Mouse (Mus musculus): ENCODE data around the gene Kansl3.

The Kansl3 gene

DNA sequence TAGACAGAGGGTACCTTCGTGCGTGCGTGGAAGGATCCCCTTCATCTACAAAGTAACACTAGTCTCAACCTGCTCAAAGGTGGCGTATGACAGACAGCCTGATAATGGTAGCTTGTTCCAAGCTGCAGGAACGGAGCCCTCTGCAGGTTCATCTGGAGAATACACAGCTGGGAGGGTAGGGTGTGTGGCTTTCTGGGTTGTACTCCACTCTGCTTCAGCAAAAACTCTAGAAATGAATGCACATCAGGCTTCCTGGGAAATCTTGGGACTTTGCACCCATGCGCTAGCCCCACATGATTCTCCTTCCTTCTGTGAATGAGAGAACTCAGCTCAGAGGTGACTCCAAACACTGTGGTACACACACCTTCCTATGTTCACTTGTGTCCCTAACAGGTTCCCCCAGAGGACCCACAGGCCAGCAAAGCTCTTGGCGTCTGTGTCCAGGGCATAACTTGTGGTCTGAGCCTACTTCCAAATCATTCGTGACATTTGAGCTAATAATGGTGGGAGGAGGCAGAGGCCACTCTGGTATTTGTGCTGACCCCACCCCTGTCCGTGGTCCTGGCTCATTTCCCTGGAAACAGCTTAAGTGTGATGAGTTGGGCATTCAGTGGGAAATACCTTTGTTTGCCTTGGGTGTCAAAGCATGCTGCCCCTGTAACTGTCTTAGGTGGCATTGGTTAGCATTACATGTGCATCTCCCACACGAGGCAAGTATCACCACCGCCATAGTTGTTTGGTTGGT lies 47.0 kb downstream of the Kansl3 start:
- DNase-seq (ENCODE audit: low spot score in 2 of 2), result no peak

DNA sequence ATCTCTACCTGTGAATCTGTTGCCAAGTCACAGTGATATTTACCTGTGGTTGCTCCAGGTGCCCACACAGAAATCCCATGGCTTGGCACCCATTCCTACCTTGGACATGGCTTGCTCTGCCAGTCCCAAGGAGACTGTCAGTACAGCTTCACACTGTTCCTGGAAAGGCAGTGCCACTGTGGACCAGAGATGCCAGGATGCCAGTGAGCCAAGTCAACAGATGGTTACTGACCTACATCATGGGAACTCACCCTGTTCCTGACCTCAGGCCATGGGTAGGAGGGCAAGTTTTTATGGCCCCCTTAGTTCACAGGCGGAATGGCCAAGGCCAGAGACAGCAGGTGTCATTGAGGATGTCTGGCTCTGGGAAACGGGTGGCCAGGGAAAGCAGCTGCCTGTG lies 47.8 kb downstream of the Kansl3 start:
- no peak for DNase-seq (ENCODE audit: low spot score in 2 of 2)

- DNase-seq (ENCODE audit: low spot score in 2 of 2), result no peak
These were observed 53.2 kb downstream of the Kansl3 start for GRCm38 (mm10) chr1:36315776-36316100.

DNA sequence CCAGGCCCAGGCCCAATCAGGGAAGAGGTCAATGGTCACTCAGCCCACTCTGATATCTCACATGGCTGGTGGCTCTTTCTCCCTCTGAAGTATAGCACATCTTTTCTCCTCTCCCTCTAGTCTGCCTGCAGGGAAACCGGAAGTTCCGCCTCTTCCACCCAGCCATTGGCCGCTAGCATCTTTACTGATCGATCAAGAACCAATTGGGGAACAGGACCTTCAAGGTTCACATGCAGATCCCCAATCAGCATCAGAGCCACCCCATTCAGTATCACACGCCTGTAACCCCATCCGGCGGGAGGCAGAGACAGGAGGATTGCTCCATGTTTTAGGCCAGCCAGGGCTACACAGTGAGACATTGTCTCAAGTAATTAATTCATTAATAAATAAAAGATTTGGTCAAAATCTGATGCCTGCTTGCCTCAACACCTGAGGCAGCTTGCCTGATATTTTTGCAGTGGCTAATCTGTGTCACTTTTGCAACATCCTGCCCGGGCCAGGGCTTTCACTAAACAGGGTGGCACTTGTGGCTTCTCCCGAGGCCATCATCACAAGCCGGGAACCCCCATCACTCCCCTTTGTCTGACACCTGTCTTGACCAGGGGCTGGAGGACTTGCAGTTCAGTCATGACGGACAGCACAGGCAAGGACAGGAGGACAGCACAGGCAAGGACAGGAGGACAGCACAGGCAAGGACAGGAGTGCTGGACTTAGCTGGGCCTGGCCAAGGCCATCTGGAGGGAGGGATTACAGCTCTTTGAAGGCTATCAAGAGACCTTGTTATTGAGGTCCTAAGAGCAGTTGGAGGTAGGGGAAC lies 53.8 kb downstream of the Kansl3 start:
- DNase-seq (ENCODE audit: low spot score in 2 of 2), result peak; percentile 52 to 62

DNA sequence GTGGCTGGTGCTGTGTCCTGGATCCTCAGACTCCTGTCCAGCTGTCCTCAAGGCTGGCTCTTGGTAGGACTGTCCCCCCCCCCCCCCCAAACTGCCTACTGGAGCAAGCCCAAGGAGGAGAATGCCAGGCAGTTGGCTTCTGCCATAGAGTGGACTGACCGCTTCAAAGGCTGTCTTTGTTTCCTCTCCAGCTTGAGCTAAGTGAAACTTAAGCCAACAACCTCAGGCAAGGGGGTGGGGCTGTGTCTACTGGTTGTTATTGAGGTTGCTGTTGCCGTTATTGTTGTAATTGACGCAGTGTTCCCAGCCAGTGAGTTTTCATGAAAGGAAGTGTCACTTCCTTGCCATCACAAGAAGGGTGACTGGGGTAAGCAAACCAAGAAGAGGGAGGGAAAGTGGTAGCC lies 59.5 kb downstream of the Kansl3 start:
- peak; percentile 89 to 93 for DNase-seq (ENCODE audit: low spot score in 2 of 2)

DNA sequence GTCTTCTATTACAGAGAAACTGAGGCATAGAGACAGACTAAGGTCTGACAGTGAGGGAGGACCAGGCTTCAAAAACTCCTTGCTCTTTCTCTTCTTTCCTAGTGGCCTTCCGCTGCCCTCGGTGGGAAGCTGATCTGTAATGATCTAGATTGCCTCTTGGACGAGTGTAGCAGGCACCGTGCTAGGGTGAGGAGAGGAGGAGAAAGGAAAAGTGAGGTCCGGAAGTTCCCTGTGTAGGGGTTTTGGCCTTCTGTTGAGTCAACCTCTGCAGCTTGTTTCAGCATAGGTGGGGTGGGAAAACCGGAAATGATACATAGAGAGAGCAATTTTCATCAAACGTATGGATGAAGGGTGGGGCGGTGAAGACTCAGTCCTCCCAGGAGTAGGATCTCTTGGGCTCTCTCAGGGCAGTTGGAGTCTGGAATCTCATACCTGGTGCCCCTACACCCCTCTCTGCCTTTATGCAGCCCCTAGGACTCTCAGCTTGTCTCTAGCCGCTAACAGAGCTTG lies 60.0 kb downstream of the Kansl3 start:
- peak in 1 of 2 experiments; percentile 31 for DNase-seq (ENCODE audit: low spot score in 2 of 2)

GRCm38 (mm10) chr1:36308451-36308901 lies 60.5 kb downstream of the Kansl3 start:
- peak in 1 of 2 experiments; percentile 39 for DNase-seq (ENCODE audit: low spot score in 2 of 2)

DNA sequence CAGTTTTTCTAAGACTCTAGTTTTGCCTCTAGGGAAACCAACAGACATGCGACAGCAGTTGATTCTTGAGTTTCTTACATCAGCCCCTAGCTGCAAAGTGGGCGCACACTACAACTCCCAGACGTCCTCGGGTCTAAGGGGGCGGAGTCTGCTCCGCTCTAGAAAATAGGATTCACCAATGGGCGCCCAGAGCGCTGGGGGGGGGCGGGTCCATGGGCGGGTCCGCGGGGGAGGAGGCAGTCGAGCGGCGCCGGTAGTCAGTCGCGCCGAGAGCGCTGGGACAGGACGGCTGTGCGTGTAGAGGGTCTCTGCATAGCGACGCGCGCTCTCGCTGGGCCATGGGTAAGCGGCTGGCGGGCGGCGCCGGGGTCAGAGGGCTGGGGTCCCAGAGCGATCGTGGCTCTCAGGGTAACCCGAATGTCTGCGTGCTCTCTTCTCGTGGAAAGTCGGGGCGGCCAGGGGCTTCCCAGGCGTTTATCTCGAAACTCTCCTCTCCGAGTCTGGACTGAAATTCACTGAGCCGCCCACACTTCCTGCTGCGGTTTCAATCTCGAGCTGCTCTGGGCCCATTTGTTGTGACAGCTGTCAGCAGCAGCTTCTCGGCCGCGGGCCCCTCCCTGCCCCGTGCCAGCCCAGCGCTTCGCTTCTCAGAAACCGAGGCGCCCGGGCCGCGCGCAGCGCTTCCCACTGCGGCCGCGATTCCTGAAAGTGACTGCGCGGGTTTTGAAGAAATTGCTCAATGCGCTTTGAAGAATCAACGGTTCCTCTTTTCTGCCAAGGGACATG lies 61.3 kb downstream of the Kansl3 start, which contains the start of gene Arid5a:
Gene Arid5a (plus strand): TSS at position 239 of the 786 bp plus-strand sequence.
- peak; percentile 94 to 95 for DNase-seq (ENCODE audit: low spot score in 2 of 2)

GRCm38 (mm10) chr1:36307121-36307494 lies 61.9 kb downstream of the Kansl3 start:
- DNase-seq (ENCODE audit: low spot score in 2 of 2), result no peak

- DNase-seq (ENCODE audit: low spot score in 2 of 2), result no peak
These were observed 62.9 kb downstream of the Kansl3 start for GRCm38 (mm10) chr1:36306120-36306519.

DNA sequence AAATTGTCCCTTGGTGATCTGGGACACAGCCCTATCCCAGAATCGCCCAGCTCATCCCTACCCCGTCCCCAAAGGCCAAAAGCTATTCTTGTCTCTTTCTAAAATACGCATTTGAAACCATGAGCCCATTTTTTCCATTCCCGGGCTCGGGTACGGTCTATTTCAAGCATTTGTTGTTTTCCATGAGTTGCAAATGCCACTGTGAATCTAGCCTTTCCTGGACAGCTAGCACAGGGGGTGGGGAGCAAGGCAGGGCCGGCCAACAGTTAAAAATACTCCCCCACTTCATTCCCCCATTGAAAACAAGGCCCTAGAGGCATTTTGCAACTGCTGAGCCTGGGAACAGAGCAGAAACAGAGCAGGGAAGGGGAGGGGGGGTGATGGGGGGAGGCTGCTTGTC lies 64.2 kb downstream of the Kansl3 start:
- DNase-seq (ENCODE audit: low spot score in 2 of 2), result no peak

GRCm38 (mm10) chr1:36303381-36304320 lies 65.3 kb downstream of the Kansl3 start:
- DNase-seq (ENCODE audit: low spot score in 2 of 2), result no peak

GRCm38 (mm10) chr1:36302957-36303356 lies 66.0 kb downstream of the Kansl3 start:
- no peak for DNase-seq (ENCODE audit: low spot score in 2 of 2)

DNA sequence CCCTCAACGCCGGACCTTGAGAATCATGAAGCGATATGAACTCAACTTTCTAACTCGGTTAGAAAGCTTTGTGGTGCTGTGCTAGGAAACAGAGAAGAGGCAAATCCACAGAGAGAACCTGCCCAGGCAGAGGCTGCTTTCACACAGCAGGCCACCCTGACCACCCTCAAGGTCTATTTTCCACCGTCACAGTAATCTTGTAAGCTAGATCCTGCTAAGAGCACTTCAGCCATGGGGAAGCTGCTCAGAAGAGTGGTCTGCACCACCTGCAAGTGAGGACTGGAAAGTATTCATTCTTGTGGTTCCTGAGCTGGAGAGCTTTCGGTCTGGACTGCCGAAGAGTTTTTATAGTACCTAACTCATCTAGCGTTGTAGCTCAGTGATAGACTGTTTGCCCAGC lies 66.7 kb downstream of the Kansl3 start:
- no peak for DNase-seq (ENCODE audit: low spot score in 2 of 2)

GRCm38 (mm10) chr1:36300486-36300885 lies 68.5 kb downstream of the Kansl3 start:
- no peak for DNase-seq (ENCODE audit: low spot score in 2 of 2)

DNA sequence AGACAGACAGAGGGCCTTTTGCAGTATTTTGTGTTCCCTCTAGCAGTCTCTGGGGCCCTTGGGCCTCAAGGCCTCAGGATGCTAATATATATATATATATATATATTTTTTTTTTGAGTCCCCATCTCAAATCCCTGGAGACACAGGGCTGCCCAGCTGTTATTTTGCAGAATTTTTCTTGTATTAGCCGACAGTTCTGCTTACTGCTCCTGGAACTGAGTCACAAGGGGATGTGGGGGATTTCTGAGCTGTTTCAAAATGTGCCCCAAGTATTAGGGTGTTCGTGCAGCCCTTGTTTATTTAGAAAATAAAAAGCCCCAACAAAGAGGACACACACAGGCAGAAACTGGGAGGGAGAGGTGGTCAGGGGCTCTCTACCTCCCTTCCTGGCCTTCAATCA lies 69.3 kb downstream of the Kansl3 start:
- no peak for DNase-seq (ENCODE audit: low spot score in 2 of 2)

DNA sequence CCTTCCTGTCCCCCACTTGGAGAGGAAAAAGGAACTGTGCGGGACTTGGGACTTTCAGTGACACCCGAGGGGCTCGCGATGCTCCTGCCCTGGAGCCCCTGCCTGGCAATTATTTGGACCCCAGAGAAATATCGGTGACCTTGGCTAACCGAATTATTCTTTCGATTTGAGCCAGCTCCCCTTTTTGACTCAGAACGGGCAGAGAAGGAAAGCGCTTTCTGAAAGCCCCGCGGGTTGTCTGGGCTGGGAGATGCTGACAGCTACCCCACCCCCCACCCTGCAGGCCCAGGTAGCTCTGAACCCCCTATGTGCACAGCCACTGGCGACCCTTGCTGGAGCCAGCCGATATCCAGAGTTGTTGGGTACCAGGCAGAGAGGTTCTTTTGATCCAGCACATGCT lies 69.9 kb downstream of the Kansl3 start:
- DNase-seq (ENCODE audit: low spot score in 2 of 2), result no peak

- no peak for DNase-seq (ENCODE audit: low spot score in 2 of 2)
These were observed 70.9 kb downstream of the Kansl3 start for GRCm38 (mm10) chr1:36298107-36298506.

- DNase-seq (ENCODE audit: low spot score in 2 of 2), result peak; percentile 54 to 74
These were observed 72.4 kb downstream of the Kansl3 start for GRCm38 (mm10) chr1:36296466-36297149.

DNA sequence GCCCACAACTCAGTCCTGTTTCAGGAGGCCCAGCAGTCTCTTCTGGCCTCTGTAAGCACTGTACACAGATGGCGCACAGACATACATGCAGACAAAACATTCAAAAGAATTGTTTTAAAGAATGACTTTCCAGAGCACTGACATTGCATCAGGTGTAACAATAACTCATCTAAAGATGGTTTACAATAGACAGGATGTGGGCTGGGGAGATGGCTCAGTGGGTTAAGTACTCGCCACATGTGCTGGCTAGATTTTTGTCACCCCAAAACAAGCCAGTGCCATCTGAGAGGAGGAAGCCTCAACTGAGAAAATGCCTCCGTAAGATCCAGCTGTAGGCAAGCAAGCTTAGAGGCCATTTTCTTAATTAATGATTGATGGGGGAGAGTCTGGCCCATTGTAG lies 74.6 kb downstream of the Kansl3 start:
- peak; percentile 67 to 74 for DNase-seq (ENCODE audit: low spot score in 2 of 2)
